Mouse (Mus musculus) forebrain, embryonic 12.5 days (tissue): ENCODE measurements at regions not wholly inside any gene's neighbourhood (a gene's known extent, or its start where the extent isn't known, plus 50 kb on each side); places are given as distances from the start of the nearest gene placed in this dataset.
A peak's percentile ranks its signal among the peaks of the same experiment; 100 is the strongest.

Experiments
- ATAC-seq: fragments of 200-750 bp; cut with Nextera tagmentation; 2 replicates; pipeline ENCODE4 v1.8.0; 2017; ENCODE audit warnings: moderate TSS enrichment; ENCODE audit not compliant: low FRiP score
- H3K27ac ChIP-seq: fragments of 300-500 bp; sonication (generic); 2 replicates; pipeline ENCODE4 v1.5.1; 2016; ENCODE audit warnings: mild to moderate bottlenecking
- H3K27me3 ChIP-seq: fragments of 300-500 bp; sonication (generic); 2 replicates; pipeline ENCODE4 v1.6.1; 2016; ENCODE audit warnings: mild to moderate bottlenecking
- H3K36me3 ChIP-seq: fragments of 300-500 bp; sonication (generic); replicated peaks from 2 replicates; pipeline ENCODE4 v1.6.1; 2016; ENCODE audit warnings: mild to moderate bottlenecking
- H3K4me1 ChIP-seq: fragments of 300-500 bp; sonication (generic); 2 replicates; pipeline ENCODE4 v1.6.1; 2016
- H3K4me2 ChIP-seq: fragments of 300-500 bp; sonication (generic); 2 replicates; pipeline ENCODE4 v1.6.1; 2016; ENCODE audit warnings: mild to moderate bottlenecking, moderate library complexity
- H3K4me3 ChIP-seq: fragments of 300-500 bp; sonication (generic); replicated peaks from 2 replicates; pipeline ENCODE4 v1.5.1; 2016; ENCODE audit warnings: mild to moderate bottlenecking
- H3K9ac ChIP-seq: fragments of 300-500 bp; sonication (generic); 2 replicates; pipeline ENCODE4 v1.6.1; 2016; ENCODE audit warnings: mild to moderate bottlenecking
- H3K9me3 ChIP-seq: fragments of 300-500 bp; sonication (generic); 2 replicates; pipeline ENCODE4 v1.6.1; 2016
- WGBS: fragments of 180-500 bp; shearing (Covaris S2); methylation state at CpG from one replicate; pipeline ENCODE4 v1.1.7; 2016; 5-methylcytosine and 5-hydroxymethylcytosine counted together

DNA sequence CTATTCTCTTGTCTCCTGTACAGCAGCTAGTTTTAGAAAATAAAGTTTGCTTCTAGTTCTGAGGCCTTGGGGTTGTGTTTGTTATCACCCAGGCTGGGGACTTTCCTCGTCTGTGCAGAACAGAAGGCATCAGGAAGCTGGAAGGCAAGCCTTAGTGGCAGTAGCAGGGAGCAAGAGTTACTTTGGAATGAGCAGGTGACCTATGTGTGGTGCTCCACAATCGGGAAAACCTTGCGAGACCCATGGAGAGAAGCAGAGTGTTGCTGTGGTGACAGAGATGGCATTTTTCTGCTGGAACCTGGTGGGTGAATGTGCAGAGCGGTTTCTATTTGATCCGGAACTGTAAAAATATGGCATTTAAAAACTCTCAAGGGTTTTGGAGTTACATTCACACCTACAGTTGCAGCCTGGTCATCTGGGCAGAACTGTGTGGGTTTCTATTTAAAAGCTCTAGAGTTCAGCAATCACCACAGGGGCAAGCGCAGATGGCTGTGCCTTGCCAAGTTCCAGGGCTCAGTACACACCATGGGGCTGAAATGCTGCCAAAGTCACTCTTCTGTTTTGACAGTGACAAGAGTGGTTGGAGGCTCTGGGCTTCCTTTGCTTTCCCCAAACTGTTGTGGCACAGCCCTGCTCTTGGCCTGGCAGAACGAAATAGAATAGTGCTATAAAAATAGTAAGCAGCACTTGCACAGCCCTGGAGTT, 195.7 kb downstream of the Stk31 start:
- no peaks in the 10 kb centered on the region for H3K27me3 ChIP-seq
- no peaks in the 10 kb centered on the region for H3K4me1 ChIP-seq
- 88% methylated on average over 7 of the region's 7 CpGs for WGBS
- H3K4me2 ChIP-seq: no peak overlapping the region
- no peaks in the 10 kb centered on the region for H3K9me3 ChIP-seq
- H3K27ac ChIP-seq: no peak overlapping the region
- ATAC-seq: no peak
- no peak overlapping the region for H3K9ac ChIP-seq
- H3K4me3 ChIP-seq: no peak overlapping the region
- no peaks in the 10 kb centered on the region for H3K36me3 ChIP-seq

DNA sequence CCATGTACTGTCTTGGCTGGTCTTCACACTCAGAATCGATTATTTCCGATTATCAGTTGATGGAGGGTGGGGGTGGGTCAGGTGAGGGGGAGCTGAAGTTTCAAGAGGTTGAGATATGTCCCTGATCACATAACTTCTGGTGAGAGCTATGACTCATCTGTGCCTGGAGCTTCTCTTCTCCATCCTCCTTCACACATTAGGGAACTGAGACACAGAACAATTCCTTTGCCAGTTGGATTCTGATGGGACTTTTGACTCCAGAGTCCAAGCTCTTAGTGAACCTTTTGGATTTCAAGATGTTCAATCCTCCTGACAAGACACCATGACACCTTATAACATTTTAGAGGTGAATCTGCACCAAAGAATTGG, 196.2 kb downstream of the Stk31 start:
- no peak overlapping the region for H3K4me3 ChIP-seq
- WGBS: 93% methylated on average over 2 of the region's 2 CpGs
- H3K9me3 ChIP-seq: no peaks in the 10 kb centered on the region
- no peak overlapping the region for H3K9ac ChIP-seq
- no peaks in the 10 kb centered on the region for H3K36me3 ChIP-seq
- no peak for ATAC-seq
- no peak overlapping the region for H3K27ac ChIP-seq
- no peaks in the 10 kb centered on the region for H3K27me3 ChIP-seq
- no peaks in the 10 kb centered on the region for H3K4me1 ChIP-seq
- H3K4me2 ChIP-seq: no peak overlapping the region

DNA sequence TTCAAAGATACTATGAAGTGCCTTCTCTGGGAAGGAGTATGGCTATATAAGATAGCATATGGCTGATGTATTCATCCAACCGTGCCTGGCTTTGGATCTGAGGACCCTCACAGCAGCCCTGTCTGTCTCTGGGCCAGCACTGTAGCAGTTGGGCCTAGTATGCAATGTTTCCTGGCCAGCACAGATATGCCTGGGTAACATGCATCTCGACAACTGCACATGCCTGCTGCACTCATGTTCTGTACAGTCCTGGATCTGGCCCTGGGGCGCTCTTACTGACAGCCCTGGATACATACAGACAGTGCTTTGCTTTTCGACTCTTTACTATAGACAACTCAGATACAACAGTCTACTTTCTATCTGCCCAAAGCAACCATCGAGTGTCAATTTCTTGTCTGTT, 197.3 kb downstream of the Stk31 start:
- ATAC-seq: no peak

DNA sequence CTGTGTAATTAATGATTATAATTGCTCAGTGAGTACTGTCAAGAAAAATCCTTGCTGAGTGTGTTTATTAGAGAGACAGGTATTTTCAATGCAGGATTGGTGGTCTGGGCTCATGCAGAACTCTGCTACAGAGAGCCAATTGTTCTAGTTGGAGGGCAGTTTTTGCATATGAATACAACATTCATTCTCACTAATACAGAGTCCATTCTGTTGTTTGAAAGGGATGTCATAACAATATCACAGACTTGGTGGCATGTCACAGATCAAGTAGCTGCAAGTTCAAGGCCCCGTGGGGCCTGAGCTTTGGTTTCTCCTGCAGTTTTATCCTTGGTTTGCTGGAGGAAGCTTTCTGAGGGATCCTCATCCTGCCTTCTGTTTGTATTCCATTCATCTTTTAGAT, 207.8 kb downstream of the Stk31 start:
- WGBS: 29% methylated on average over 1 of the region's 1 CpGs
- no peak overlapping the region for H3K27ac ChIP-seq

More for the DNA sequence above, 197.3 kb downstream of the Stk31 start:
- H3K27me3 ChIP-seq: no peaks in the 10 kb centered on the region
- no peak overlapping the region for H3K9ac ChIP-seq
- no peaks in the 10 kb centered on the region for H3K4me1 ChIP-seq
- H3K4me2 ChIP-seq: no peak overlapping the region
- H3K27ac ChIP-seq: no peak overlapping the region
- H3K4me3 ChIP-seq: no peak overlapping the region
- 91% methylated on average over 5 of the region's 5 CpGs for WGBS
- H3K9me3 ChIP-seq: no peaks in the 10 kb centered on the region
- H3K36me3 ChIP-seq: no peaks in the 10 kb centered on the region

DNA sequence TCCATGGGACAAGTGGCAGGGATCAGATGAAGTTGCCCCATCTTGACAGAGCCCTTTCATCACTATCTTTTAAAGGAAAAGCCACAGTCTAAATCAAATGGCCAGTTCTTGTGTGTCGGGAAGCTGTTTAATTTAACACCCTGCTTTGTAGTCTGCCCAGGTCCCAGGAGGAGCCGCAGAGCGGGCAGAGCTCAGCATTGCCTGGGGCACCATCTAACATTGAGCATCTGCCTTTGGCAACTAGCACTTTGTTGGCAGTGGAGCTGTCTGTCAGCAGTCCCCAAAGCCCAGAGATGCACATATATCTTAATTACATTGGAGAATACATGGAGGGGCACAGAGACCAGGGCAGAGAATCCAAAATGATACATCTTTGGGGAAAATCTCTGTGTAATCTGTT, 208.4 kb downstream of the Stk31 start:
- 46% methylated on average over 3 of the region's 3 CpGs for WGBS
- ATAC-seq: no peak
- Histone ChIP-seq H3K36me3 (no peaks in the 10 kb centered on the region), H3K4me2 (no peak overlapping the region), H3K27me3 (no peaks in the 10 kb centered on the region; the same call in 1 of the 2 replicates), H3K4me3 (no peak overlapping the region), H3K4me1 (peaks cover 21% of the 10 kb centered on the region), H3K9ac (no peak overlapping the region), H3K27ac (no peak overlapping the region), H3K9me3 (no peaks in the 10 kb centered on the region)

More for the DNA sequence above, 207.8 kb downstream of the Stk31 start:
- ATAC-seq: no peak
- Histone ChIP-seq H3K4me3 (no peak overlapping the region), H3K36me3 (no peaks in the 10 kb centered on the region), H3K9me3 (no peaks in the 10 kb centered on the region), H3K4me1 (peaks cover 21% of the 10 kb centered on the region), H3K4me2 (no peak overlapping the region), H3K27me3 (no peaks in the 10 kb centered on the region; the same call in 1 of the 2 replicates), H3K9ac (no peak overlapping the region)

DNA sequence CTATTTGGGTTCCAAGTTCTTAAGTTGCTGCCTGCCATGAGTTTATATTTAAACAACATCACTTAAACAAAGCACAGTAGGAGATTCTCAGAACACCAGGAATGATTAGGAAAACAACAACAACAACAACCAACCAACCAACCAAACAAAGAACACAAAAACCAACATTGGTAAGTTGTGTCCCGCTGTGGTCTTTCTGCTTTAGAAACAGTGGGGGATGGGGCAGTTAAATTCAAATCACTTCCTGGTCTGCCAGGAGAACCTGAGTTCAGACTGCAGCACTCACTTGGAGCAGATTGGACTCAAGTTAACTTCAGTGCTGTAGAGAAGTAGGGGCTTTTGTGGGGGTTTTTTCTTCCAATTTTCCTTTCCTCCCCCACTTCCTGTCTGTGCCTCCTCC, 210.6 kb downstream of the Stk31 start:
- Histone ChIP-seq H3K27me3 (no peaks in the 10 kb centered on the region; the same call in 1 of the 2 replicates), H3K36me3 (no peaks in the 10 kb centered on the region), H3K27ac (no peak overlapping the region), H3K9me3 (no peaks in the 10 kb centered on the region), H3K4me3 (no peak overlapping the region), H3K9ac (no peak overlapping the region), H3K4me2 (no peak overlapping the region), H3K4me1 (peaks cover 21% of the 10 kb centered on the region)
- WGBS: 0% methylated on average over 1 of the region's 1 CpGs
- no peak for ATAC-seq

DNA sequence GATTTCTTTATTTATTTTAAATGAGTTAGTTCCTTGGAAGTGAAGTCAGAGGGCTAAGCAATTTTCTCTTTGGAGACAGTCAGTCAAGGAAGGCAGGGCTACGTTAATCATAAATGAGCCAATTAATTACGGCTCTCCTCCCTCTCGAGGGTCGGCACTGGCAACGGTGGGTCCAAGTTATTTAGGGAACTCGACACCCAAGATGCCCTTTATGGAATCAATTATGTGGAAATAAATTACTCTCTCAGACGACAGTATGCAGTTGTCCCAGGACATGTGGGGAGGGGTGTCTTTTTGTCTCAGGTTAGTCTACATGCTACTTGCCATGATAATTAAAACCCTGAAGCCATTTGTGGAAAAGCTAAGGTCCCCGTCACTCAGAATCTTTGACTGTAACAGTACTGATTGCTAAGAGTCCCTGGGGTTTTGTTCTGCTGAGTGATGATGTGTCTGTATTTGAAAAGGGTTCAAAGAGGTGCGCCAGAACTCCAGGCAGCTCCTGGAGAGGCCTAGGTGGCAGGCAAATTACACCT, 211.3 kb downstream of the Stk31 start:
- Histone ChIP-seq H3K9me3 (no peaks in the 10 kb centered on the region), H3K9ac (no peak overlapping the region), H3K4me1 (peaks cover 21% of the 10 kb centered on the region), H3K27ac (no peak overlapping the region), H3K36me3 (no peaks in the 10 kb centered on the region), H3K27me3 (no peaks in the 10 kb centered on the region; the same call in 1 of the 2 replicates), H3K4me2 (no peak overlapping the region), H3K4me3 (no peak overlapping the region)
- WGBS: 28% methylated on average over 9 of the region's 9 CpGs
- ATAC-seq: no peak

DNA sequence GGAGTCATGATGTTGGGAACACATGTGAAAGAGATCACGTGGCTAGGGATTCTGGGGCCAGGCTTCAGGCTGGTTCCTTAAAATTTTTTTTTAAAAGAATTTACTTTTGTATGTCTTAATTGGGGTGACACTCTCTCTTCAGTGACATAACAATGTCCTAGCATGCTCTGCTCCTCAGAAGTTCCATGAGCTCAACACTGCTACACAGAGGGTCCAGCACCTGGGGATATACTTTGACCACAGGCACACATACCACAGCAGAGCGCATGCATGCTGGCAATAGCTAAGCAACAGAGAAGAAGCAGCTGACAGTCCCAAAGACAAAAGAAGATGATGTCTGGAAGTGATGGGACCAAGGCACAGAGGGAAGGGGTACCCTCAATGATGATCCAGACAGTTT, 198.4 kb upstream of the Npy start:
- H3K27ac ChIP-seq: no peak overlapping the region
- H3K9ac ChIP-seq: no peak overlapping the region
- H3K4me3 ChIP-seq: no peak overlapping the region
- no peak for ATAC-seq
- 92% methylated on average over 2 of the region's 2 CpGs for WGBS
- H3K4me1 ChIP-seq: no peaks in the 10 kb centered on the region
- no peaks in the 10 kb centered on the region for H3K27me3 ChIP-seq
- no peaks in the 10 kb centered on the region for H3K9me3 ChIP-seq
- H3K36me3 ChIP-seq: no peaks in the 10 kb centered on the region
- no peak overlapping the region for H3K4me2 ChIP-seq

DNA sequence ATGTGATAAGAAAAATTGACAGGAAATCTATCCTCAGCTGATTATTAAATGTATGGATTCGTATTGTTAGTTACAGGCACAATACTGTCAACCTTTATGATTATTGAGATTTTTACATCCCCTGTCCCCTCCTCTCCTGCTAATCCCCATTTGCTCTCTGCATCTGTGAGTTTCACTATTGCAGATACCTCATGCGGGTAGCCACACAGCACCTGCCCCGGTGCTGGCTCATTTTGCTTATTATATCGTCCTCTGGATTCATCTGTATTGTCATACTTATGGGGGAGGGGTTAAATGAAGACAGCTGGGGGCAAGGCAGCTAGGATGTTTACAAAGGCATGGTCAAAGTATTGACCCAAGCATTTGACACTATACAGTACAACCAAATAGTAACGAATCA, 197.9 kb upstream of the Npy start:
- Histone ChIP-seq H3K4me1 (no peaks in the 10 kb centered on the region), H3K27me3 (no peaks in the 10 kb centered on the region), H3K36me3 (no peaks in the 10 kb centered on the region), H3K4me2 (no peak overlapping the region), H3K4me3 (no peak overlapping the region), H3K9me3 (no peaks in the 10 kb centered on the region), H3K9ac (no peak overlapping the region), H3K27ac (no peak overlapping the region)
- WGBS: 86% methylated on average over 5 of the region's 5 CpGs
- no peak for ATAC-seq

DNA sequence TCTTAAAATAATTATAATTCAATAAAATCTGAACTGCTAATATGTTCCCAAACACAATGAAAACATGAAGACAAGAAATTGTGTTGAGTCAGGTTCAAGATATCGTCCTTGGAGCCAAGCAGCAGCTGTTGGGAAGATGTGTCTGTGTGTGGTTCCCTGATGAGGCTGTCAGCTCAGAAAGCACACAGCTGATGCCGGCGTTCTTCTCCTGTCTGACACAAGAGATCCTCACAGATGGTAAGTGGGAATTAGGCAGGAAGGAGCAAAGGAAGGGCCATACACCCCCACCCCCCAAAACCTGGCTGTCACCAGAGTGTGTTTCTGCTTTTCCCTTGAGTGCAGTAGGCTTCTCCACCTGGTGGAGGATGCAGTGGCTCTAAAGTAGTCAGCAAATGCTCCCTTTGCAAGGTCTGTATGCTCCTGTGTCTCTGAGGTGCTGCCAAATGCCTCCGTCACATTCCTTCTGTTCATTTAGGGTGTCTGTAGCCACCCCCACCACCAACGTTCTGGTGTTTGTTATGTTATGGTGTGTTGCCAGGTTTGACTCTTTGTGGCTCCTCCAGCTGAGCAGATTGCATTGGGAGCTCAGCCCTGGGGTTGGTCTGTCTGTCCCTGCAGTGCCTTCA, 188.9 kb upstream of the Npy start:
- Histone ChIP-seq H3K36me3 (no peaks in the 10 kb centered on the region), H3K4me2 (no peak overlapping the region), H3K4me3 (no peak overlapping the region), H3K27me3 (no peaks in the 10 kb centered on the region), H3K27ac (peak overlapping the region; percentile 37; the same call in 1 of the 2 replicates), H3K9me3 (no peaks in the 10 kb centered on the region), H3K4me1 (no peaks in the 10 kb centered on the region), H3K9ac (no peak overlapping the region)
- 69% methylated on average over 5 of the region's 5 CpGs for WGBS
- ATAC-seq: no peak

DNA sequence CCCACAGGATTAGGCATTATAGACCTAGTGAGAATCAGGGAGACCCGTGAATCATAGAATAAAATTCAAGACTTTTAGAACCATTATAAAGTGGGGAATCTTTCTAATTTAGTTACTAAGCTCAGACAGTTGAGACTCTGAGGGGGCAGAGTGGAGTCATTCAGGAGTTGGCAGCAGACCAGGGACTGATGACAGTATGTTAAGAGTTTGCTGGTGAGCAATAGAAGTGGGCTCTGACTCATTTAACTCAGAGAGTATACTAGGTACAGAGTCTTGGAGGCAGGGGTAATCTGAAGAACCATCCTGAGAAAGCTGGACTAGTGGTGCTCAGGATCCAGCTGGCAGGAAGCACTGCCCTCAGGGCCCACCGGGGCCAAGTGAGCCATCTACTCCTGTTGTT, 184.9 kb upstream of the Npy start:
- no peaks in the 10 kb centered on the region for H3K4me1 ChIP-seq
- no peak overlapping the region for H3K9ac ChIP-seq
- H3K36me3 ChIP-seq: no peaks in the 10 kb centered on the region
- no peak overlapping the region for H3K4me2 ChIP-seq
- no peak overlapping the region for H3K27ac ChIP-seq
- H3K4me3 ChIP-seq: no peak overlapping the region
- no peaks in the 10 kb centered on the region for H3K9me3 ChIP-seq
- WGBS: 82% methylated on average over 2 of the region's 2 CpGs
- H3K27me3 ChIP-seq: no peaks in the 10 kb centered on the region
- ATAC-seq: no peak

DNA sequence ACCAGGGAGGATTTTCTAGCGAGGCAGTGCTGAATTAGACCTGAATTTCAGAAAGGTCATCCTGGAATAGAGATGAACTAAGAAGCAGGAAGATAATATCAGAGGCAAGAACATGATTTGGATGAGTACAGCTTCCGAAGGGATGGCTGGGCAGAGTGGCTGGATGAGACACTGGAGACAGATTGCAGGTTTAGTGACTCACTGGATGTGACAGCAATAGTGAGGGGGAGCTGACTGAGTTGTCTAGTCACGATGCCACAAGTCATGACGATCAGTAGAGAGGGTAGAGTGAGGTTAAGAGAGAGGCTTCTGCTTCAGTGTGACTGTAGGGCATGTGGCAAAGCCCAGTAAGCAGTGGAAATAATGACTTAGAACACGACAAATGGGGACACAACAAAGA, 181.3 kb upstream of the Npy start:
- no peaks in the 10 kb centered on the region for H3K36me3 ChIP-seq
- WGBS: 84% methylated on average over 5 of the region's 5 CpGs
- H3K27ac ChIP-seq: no peak overlapping the region
- H3K4me2 ChIP-seq: no peak overlapping the region
- H3K4me1 ChIP-seq: no peaks in the 10 kb centered on the region
- H3K4me3 ChIP-seq: no peak overlapping the region
- no peaks in the 10 kb centered on the region for H3K27me3 ChIP-seq
- no peaks in the 10 kb centered on the region for H3K9me3 ChIP-seq
- no peak for ATAC-seq
- H3K9ac ChIP-seq: no peak overlapping the region

DNA sequence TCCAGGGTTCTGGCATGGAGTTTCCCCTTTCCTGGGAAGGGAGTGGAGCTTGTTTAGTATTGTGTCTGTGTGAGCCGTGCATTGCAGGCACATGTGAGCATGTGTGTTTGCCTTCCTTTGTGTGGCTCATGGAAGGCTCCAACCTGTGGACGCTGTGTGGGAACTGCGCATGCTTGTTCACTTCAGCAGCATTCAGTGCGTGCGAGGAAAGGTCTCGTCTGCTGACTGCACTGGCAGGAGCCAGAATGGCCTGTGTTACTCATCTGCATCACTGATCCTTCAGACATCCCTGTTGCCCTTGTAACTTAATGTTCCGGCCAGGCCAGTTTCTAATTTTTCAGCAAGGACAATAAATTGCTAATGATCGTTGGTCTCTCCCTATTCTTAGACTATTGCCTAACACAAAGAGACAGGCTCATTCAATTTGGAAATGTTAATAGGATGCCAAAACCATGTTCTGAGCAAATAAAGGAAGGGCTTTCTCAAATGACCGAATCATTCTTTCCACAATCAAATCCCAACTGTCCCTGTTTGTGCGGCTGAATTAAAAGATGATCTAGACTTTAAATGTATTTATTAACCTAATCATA, 167.9 kb upstream of the Npy start:
- H3K9me3 ChIP-seq: no peaks in the 10 kb centered on the region
- no peaks in the 10 kb centered on the region for H3K27me3 ChIP-seq
- 73% methylated on average over 10 of the region's 10 CpGs for WGBS
- ATAC-seq: no peak
- H3K27ac ChIP-seq: no peak overlapping the region
- H3K9ac ChIP-seq: no peak overlapping the region
- H3K36me3 ChIP-seq: no peaks in the 10 kb centered on the region
- H3K4me3 ChIP-seq: no peak overlapping the region
- no peaks in the 10 kb centered on the region for H3K4me1 ChIP-seq
- H3K4me2 ChIP-seq: no peak overlapping the region
